Mouse (Mus musculus): ENCODE data around the gene Hoxd4.

DNA sequence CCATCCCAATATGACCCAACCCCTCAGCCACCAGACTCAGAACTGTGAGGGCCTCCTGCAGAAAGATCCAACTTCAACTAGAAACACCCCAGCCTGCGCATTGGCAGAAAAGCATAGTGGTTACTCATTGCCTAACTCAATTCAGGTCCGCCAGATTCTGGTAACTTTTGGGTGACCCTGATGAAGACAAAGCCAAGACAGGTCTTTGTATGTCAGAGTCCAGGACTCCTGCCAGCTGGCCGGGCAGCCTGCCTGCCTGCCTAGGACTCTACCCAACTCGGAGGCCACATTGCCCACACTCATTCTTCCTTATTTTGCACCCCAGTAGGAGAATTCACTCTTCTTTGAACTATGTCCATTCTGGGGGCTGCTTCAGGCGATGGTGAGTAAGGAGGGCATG lies 14.8 kb downstream of the Hoxd4 start, which contains the start of gene Gm28230:
- TF ChIP-seq TAL1 (conservative IDR thresholded peaks at IDR 0.05; ENCODE audit: low read depth, low read length) (no peak), CTCF (IDR thresholded peaks at IDR 0.05; ENCODE audit: low read depth, low read length) (no peak), GATA1 (IDR thresholded peaks at IDR 0.05; ENCODE audit: borderline replicate concordance, low read length) (no peak), GATA2 (IDR thresholded peaks at IDR 0.05; ENCODE audit: borderline replicate concordance, low read depth, low read length) (no peak), POLR2AphosphoS5 (IDR thresholded peaks at IDR 0.05; ENCODE audit: insufficient replicate concordance, low read depth, low read length) (no peak)
